Mouse (Mus musculus): ENCODE measurements around the gene Crip2.

Crip2 gene

DNA sequence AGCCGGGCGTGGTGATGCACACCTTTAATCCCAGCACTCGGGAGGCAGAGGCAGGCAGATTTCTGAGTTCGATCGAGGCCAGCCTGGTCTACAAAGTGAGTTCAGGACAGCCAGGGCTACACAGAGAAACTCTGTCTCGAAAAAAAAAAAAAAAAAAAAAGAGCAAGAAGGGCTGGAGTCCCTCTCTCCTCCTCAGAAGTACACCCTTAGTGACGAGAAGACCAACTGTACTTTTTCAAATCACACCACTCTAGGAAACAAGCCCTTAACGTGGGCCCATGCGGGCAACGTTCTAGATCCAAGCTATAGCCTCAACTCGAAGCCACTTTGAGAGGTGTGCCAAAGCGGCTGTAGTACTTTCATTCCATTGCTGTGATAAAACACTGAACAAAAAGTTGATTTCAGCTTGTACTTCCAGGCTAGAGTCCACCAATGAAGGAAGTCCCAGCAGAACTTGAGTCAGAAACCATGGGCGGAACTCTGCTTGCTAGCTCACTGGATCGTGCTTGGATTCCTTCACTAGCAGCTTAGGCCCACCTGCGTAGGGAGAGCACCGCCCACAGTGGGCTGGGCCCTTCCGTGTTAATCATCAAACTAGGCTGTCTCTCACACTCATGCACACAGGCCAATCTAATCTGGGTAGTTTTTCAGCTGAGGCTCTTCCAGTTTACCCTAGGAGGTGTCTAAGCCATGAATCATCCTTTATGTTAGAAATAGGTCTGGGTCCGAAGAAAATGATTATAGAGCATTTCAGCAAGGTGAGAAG lies 37.1 kb downstream of the Crip2 start:
- DNase-seq (ENCODE audit: low read depth in 2 of 2, low spot score in 2 of 2), result no peak

DNA sequence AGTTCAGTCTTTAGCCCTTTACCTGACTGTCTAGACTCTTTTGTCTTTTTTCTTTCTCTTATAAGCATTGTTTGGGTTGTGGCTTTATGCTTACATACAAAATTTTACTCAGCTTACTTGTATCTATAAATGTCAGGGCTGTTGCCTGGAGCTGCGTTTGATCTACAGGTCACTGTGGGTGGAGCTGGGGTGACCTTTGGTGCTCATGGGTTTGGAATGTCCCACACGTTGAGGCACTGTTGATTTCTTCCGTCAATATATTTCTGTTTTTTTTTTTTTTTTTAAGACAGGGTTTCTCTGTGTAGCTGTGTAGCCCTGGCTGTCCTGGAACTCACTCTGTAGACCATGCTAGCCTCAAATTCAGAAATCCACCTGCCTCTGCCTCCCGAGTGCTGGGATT lies 41.0 kb downstream of the Crip2 start:
- DNase-seq (ENCODE audit: low read depth in 2 of 2, low spot score in 2 of 2), result no peak

DNA sequence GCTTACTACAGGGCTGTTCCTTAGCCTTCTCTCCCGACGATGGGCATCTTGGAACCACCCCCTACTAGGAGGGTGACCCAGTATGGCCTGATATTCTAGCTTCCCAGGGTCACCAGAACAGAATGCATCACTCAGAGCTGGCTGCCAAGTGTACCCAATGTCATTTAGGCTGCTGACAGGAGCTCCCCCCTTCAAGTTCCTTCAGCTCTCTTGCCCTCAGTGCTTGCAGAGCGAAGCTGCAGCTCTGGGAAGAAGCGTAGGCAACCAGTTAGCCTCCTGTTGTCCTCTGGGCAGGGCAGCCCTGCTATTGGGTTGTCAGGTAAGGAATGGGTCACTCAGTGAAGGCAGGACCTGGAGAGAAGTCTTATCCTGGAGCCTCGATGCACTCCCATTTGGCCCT lies 44.9 kb downstream of the Crip2 start:
- DNase-seq (ENCODE audit: low read depth in 2 of 2, low spot score in 2 of 2), result no peak

DNA sequence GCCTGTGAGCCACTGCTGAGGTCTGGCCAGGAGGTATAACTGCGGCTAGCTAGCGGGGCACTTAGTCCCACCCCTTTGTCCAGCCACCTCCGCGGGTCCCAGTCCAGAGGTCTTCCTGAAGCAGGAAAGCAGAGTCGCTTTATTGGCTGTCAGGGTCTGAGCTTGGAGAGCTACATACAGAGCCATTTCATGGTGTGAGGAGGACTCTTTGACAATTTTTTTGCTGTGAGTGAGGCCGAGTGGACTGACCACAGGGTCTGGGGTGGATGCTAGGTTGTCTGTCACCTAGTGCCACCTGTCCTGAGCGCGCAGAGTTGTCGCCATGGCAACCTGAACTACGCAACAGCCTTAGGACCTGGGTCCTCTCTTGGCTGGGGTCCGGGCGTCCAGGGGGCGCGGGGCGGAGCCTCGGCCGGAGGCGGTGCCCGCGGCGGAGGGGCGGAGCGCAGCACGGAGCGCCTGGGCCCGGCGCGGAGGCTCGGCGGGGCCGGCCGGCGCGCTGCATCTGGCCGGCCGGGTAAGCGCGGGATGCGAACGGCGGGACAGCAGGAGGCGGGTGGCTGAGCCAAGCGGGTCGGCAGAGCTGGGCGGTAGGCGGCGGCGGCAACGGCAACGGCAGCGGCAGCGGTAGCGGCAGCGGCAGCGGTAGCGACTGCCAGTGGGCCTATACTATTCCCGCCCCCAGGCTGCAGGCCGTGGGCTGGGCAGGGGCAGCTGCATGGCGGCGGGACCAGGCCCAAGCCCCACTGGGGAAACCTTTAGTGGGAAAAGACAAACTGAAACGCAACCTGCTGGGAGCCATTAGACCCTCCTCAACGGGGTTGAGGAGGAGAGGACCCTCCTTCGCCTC lies 45.6 kb downstream of the Crip2 start, which contains the start of gene Tmem121:
TSS of gene Tmem121 (plus strand) at position 489 of the 850 bp plus-strand sequence.
- no peak for DNase-seq (ENCODE audit: low read depth in 2 of 2, low spot score in 2 of 2)

DNA sequence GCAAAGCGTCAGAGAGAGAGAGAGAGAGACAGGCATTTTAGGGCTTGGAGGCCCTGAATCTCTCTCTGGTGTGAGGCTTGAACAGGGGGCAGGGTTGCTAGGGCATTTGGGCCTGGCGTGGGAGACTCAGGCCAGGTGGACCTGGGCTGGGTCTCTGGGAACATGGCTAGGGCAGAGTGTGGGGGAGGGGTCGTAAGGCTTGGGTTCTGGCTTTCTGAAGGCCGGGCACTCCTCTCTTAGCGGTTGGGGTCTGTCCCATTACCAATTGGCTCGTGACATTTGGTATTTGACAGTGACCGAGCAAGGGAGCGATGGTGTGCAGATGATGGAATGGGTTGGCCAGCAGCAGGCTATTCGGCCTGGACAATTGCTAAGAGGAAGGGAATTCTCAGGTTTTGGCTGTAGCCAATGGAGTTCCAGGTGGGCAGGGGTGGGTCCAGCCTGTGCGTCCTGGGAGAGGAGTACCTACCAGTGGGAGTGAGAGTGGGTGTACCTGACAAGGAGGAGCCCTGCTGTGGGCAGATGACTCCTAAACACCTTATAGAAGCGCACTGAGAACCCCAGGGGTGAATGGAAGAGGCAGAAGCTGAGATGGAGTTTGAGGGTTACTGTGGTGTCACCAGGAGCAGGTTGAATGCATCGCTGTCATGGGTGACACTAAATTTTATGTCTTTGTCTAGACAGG lies 46.4 kb downstream of the Crip2 start:
- DNase-seq (ENCODE audit: low read depth in 2 of 2, low spot score in 2 of 2), result no peak

- DNase-seq (ENCODE audit: low read depth in 2 of 2, low spot score in 2 of 2), result no peak
Measured at GRCm38 (mm10) chr12:113187011-113187375, 47.0 kb downstream of the Crip2 start.

DNA sequence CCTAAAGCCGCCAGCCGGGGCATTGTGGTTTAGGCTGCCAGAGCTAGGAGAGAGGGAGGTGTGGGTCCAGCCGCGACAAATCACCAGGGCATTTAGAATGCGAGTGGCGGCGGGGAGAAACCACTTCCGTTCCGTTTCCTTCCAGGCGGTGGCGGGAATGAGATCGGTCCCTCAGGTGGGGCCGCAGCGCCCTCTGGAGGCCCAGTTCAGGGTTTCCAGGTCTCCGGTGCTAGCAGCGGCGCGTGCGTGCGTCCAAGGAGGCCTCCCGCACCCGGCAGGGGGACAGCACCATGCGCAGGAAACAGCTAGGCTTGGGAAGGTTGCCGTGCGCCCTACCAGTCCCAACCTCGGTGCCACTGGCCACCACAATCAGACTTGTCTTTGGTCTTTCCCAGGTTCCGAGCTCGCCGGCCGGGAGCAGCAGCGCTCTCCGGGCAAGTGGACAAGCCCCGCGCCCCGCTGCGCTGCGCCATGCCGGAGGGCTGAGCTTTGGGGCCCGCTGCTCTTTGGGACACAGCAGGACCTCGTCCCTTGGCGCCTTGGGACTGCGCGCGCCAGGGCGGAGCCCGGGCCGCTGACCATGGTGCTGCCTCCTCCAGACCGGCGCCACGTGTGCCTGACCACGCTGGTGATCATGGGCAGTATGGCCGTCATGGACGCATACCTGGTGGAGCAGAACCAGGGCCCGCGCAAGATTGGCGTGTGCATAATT lies 47.7 kb downstream of the Crip2 start:
- DNase-seq (ENCODE audit: low read depth in 2 of 2, low spot score in 2 of 2), result peak; percentile 71 to 81

GRCm38 (mm10) chr12:113188349-113189055 lies 48.5 kb downstream of the Crip2 start:
- DNase-seq (ENCODE audit: low read depth in 2 of 2, low spot score in 2 of 2), result no peak

GRCm38 (mm10) chr12:113193423-113193822 lies 53.4 kb downstream of the Crip2 start:
- DNase-seq (ENCODE audit: low read depth in 2 of 2, low spot score in 2 of 2), result no peak
